Mouse (Mus musculus) kidney, adult 18-20 months (tissue): ENCODE measurements around the gene Chd1l.

ENCODE experiments used
- DNase-seq: peaks from one replicate; pipeline ENCODE4 v3.0.0; 2021

The Chd1l gene

DNA sequence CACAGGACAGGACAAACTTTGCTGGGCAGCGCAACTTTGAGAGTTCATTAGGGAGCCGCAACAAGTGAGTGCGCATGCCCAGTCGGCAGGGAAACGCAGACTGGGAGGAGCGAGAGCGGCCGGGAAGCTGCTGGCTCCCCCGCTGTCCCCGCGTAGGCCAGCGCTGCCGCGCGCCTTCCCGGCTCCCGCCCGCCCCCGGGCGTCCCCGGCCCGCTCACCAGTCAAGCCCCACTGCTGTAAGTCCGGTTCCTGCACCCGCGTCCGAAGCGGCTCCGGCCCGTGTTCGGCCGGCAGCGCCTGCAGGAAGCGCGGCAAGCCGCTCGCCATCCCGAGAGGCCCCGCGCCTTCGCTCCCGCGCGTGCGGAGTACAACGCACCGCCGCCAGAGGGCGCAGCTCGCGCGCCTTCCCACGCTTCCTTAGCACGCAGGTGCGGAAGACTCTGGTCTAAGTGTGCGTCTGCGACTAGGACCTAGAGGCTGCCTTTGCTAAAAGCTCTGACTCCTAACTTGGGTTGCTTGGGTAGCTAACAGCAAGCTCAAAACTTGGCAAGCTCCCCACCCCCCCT, at the start of gene Chd1l:
Gene Chd1l (minus strand): TSS at position 359 of the 566 bp plus-strand sequence.
- peak; percentile 96 for DNase-seq

DNA sequence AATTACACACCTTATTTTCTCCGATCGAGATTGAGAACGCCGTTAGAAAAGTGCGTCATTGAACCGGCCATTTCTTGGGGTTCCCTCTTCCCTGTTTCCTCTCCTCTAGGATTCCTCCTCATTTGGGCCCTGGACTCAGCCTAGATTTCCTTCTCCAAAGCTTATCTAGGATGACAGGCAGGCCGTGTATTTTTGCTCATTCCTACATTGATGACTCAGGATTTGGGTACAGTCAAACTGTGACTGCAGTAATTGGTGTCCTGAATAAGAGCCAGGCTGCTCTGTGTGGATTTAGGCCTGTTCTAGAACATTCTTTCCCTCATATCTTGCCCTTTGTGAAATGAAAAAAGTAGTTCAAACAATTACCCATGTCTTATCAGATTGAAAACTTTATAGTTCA, 49.7 kb upstream of the Chd1l start:
- DNase-seq: no peak

DNA sequence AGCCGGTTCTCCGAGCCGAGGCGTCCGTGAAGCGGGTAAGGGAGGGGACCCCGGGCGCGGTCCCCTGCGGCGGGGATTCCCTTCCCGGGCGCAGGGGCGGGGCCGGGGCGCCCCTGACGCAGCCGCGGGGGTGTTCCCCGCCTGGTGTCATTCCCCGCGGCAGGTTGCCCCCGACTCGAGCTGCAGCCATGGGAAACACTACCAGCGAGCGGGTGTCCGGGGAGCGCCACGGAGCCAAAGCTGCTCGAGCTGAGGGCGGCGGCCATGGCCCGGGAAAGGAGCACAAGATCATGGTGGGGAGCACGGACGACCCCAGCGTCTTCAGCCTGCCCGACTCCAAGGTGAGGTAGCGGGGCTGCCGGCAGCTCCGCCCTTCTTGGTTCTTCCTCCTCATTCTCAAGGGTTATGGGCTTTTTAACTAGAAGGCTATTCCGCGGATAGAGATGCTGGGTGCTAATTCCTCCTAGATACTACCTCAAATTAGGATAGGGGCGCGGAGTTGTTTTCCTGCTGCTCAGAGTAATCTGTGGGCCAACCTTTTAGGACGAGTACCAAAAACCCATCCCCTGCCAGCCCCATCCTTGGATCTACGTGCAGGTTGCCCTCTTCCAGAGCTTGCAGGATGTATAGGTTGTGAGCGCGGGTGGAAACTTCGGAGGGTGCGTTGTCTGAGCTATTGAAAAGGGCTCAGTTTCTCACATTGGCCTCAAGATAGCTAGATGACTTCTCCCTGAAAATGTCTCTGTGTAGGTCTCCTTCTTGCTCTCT, 48.6 kb upstream of the Chd1l start:
- DNase-seq: no peak

DNA sequence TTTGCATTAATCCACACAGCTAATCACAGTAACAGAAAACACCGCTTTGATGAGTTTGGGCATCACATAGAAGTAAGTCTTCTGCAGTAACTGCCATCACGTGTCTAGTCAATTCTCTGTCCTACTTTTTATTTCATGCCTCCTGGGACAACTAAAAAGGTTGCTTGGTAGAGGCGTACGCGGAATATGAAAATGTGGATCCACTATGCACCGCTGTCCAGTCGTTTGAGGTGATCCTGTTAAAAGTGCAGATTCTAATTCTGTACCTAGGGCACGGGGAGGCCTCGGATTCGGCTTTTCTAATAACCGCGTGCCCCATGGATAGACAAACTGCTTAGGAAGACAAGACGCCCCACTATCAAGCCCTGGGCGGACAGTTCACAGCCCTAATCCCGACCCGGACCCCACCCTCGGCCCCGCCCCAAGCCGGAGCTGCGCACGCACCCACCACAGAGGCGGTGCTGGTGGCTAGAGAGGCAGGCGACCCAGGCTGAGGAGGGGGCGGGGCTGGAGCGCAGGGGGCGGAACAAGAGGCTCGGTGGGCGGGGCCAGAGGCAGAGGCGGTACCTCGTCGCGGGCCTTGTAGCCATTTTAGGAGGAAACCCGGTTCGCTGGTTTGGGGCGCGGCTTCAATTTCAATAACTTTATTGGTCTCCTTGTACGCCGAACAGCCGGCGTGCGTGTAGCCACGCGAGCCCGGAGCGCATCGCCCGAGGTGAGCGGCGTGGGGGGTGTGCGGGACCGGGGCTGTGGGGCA, 47.8 kb upstream of the Chd1l start, which contains the start of gene Prkab2:
Gene Prkab2 (plus strand): TSS at position 539 of the 757 bp plus-strand sequence.
- DNase-seq: peak; percentile 99

DNA sequence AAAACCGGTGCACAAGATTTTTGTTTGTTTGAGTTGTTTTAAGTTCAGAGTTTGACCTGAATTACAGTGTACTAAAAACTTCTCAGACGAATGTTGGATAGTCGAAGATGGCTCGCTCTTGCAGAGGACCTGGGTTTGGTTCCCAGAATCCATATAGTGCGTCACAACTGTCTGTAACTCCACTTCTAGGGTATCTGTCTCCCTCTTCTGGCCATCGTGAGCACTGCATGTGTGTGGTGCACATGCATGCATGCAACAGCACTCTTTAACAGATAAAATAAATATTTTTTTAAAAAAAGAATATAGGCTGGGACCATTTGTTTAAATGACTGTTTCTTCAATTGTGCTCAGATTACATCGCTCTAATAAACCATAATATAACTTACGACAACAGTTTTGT, 44.9 kb upstream of the Chd1l start:
- peak; percentile 47 for DNase-seq

DNA sequence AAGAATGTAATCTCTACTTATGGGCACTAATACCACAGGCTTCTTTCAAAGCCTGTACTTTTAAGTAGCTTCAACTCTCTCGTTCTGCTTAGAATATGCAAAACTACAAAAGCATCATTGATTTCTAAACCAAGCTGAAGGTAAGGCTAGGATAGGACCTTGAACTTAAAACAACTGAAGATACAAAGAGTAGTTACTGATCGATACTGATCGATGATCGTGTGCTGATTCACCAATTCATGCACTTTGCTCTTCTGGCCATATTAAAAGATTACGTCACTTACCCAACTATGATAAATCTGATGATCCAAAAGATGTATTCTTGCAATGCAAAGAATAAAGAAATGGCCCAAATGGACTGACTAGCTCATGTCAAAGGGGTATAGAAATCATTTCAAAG, 43.8 kb upstream of the Chd1l start:
- no peak for DNase-seq

DNA sequence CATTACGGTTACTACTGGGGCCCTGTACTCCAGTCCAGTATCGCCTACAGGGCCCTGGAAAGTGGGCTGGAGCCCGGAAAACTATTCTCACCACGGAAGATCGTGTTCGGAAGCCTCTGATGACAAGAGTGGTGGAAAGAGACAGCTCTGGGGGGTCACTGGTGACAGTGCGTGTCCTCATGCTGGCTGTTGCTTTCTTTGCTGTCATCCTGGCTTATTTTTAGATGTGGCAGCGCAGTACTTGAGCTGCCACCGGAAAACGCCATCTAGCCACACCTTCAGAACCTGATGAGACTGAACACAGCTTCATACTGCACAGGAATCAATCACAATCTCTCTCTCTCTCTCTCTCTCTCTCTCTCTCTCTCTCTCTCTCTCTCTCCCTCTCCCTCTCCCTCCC, 41.6 kb upstream of the Chd1l start:
- DNase-seq: no peak

DNA sequence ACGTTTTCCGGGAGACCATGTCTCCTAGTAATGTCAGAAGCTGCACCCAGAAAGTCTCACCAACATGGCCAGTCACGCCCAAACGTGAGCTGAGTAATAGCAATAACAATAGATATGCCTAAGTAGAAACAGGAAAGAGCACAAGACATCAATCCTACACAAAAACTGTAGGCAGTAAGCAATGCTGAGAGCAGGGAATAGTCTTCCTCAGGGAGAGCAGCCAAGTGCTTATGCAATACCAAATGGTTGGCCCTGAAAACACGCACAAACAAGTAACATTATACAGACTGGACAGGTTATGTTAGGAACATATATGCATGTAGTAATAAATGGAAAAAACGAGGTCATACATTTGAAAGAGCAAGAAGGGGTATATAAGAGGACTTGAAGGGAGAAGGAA, 39.5 kb upstream of the Chd1l start:
- no peak for DNase-seq

DNA sequence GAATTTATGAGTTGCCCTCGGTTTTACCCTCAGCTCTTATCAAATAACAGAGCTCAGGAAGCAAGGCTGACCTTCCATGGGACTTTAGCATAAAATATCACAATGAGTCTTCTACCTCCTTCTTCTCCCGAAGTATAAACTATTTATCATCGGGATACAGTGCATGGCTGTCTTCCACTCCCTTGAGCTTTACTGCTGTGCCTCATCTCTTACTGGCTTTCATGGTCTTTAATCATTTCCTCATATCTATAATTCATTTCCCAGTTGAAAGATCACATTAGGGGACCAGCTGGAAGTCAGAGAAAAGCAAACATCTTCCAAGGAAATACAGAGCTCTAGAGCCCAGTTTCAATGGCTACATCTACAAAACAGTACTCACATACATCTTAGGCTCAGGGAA, 39.0 kb upstream of the Chd1l start:
- no peak for DNase-seq

DNA sequence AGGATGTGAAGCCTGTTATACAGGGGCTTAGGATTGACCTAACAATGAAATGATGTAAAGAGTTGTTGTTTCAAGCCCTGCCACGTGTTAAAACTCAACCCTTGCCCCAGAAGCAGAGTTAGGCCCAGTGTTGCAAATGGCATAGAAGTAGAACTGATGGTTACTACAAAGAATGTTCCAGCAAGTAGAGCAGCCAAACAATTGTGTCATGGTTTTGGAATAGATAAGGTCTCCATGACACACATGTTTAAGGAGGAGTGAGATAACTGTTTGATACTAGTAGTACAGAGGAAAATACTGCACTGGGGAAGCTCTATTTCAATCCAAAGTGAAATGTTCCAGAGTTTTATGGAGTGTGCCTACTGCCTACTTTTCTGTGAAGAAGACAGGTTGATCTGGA, 38.5 kb upstream of the Chd1l start:
- no peak for DNase-seq

DNA sequence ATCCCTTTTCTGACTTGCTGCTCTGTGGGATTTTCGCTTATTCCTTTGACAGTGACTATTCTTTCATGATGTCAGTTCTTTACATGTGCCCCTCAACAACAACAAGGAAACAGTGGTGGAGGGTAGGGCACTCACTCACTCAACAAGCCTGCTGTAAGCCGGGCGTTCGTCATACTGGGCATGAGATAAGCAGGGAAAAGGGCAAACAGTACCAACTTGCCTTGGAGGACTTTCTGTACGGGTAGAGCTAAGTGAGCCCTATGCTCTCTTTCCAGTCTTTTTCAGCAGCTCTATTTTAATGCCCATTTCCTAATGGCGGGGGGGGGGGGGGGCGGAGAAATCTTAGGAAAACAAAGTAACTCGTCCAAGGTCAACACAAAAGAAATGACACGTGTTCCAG, 32.0 kb upstream of the Chd1l start:
- no peak for DNase-seq

DNA sequence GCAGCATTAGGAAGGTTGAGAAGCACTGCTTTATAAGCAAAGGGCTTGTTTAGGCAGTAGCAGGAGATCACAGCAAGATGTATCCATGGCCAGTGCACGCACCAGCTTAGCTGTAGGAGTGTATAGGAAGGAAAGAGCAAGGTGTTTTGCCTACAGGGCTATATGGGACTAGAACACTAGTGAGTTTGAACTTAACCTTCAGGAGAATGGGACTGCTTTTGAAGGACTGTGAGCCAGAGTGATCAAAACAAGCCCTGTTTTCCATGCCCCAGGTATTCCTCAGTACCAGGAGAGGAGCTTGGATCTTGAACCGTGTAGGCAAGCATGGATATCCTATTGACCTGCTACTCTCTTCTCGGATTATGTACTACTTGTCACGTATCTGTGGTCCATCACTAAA, 31.4 kb upstream of the Chd1l start:
- DNase-seq: no peak

DNA sequence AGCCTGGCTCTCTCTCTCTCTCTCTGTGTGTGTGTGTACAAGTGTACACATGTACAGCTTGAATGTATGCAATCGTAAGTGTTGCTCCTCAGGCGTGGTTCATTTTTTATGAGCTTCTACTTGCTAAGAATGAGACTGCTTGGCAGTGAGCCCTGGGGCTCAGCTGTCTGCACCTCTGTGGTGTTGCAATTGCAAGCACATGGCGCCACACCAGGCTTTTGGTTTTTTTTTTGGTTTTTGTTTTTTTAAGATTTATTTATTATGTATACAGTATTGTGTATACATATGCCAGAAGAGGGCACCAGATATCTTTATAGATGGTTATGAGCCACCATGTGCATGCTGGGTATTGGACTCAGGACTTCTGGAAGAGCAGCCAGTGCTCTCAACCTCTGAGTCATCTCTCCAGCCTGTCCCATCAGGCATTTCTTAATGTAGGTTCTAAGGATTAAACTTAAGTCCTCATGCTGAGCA, 24.3 kb upstream of the Chd1l start:
- DNase-seq: no peak

DNA sequence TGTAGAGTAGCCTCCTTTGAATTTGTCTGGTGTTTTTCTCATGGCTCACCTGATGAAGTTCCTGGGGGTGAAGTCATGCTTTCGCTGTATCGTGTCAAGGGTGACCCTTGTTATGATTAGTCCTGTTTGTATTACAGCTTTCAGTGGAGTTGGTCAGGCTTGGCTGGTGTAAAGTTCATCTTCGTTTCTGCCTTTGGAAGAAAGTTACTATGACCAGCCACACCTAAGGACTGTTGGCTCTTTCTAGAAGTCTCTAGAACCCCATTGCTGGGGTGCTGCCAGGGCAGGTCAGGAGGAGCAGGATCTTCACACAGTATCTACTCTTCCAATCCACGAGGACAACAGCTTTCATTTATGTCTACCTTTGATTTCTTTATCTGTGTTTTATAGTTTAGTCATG, 23.5 kb upstream of the Chd1l start:
- no peak for DNase-seq

DNA sequence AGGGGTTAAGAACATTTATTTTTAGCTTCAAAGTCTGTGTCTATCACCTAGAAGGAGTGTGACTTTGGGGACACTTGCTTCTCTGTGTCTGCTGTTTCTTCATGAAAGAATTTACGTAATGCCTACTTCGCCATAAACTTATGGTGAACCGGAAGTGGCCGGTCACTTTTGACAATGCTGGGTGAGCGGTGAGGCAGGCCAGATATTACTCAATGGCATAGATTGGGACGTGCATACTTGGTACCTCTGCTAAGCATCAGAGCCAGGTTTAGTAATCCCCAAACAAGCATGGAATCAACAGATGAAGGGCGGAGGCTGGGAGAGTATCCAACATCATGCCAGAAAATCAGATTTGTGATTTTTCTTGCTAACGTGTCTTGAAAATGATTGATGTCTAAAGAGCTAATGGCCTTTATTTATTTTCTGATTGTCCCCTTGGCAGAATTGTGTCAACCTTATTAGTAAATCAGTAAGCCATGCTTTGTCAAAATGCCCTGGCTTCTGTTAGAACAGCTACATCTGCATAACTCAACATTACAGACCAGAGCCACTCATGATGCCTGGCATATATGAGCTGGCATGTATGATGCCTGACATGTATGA, 21.4 kb upstream of the Chd1l start:
- no peak for DNase-seq

DNA sequence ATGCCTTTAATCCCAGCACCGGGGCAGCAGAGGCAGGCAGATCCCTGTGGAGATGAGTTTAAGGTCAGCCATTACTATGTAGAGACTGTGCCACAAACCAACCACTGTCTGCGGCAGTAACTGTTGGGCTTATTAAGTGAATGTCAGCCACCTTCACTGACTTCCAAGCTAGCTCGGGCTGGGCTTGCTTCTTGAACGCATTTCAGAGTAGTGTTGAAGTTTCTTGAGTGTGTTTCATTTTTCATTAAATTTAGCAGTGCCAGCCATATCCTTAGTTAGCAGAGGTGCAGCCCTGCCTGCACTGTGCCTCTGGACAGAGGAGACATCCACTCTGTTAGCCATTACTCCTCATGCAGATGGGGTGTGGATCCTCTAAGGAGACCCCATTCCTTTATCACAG, 20.7 kb upstream of the Chd1l start:
- no peak for DNase-seq

DNA sequence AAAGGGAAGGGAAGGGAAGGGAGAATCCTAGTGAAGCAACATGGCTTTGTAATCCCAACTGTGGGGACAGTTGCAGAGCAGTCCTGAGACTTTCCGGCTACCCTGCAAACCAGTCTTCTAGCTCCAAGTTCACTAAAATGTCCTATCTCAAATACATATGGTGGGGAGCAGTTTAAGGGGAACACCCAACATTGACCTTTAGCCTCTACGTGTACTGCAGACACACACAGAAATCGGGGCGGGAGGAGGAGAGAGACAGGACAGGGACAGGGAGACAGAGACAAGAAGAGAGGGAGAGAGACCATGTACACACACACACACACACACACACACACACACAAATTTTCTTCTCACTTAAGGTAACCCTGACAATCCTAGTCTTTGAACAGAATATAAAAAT, 19.9 kb upstream of the Chd1l start:
- no peak for DNase-seq

DNA sequence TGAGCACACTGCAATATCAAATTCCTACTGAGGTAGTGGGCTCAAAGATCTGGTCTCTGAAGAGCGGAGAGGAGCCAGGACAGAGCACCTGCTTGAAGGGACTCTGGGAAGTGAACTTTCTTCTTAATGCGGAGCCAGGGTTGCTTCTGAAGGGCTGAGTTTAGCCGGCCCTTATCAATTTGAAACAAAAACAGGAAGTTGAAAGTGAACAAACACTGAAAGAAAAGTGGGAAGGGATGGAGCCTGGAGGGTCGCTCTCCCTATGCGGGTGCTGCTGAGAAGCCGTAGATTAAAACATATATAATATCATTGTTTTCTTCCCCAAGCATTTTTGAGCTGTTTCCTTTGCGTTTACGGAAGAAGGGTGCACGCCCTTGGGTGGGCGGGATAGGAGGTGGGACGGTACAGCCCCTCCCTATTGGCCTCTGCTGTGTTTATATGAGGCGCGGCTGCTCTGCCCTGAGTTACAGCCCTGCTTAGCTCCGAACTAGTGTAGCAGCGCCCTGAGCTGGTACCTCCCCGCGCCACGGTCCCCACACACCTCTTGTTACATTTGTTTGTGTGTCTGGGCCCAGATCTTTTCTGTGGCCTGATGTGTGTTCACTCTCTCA, 18.5 kb upstream of the Chd1l start, which contains the start of gene Fmo5:
Gene Fmo5 (plus strand): TSS at position 414 of the 611 bp plus-strand sequence.
- DNase-seq: peak; percentile 82

DNA sequence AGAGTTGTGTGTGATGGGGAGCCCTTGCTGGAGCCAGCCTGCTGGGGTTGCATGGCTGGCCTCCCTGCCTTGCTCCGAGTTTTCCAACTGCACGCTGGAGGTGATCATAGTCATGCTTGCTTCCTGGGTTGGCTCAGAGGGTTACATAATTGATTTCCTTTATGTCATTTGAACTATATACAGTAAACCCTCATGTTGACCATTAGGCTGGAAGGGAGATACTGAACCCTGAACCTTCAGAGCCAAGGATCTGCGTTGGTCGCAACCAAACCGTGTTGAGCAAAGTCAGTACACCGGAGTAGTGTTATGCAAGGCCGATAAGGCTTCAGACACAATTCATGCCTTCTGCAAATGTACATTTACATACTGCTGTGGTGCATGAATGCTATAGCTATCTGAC, 17.9 kb upstream of the Chd1l start:
- DNase-seq: peak; percentile 31

DNA sequence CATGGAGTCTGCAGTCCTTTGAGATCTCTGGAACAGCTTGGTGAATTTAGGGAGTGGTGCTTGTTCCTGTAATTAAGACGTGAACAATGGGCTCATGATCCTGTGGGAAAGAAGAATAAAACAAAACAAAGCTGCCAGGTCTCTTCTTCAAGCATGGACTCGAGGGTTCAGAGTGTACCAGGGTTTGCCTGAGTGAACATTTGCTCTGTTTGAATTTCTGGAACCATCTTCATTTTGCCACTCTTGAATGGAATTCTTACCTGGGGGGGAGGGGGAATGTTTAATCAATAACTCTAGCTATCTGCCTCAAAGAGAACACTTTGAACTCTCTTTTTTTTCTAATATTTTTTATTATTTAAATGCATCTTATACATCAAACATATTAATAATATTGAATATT, 14.6 kb upstream of the Chd1l start:
- no peak for DNase-seq

DNA sequence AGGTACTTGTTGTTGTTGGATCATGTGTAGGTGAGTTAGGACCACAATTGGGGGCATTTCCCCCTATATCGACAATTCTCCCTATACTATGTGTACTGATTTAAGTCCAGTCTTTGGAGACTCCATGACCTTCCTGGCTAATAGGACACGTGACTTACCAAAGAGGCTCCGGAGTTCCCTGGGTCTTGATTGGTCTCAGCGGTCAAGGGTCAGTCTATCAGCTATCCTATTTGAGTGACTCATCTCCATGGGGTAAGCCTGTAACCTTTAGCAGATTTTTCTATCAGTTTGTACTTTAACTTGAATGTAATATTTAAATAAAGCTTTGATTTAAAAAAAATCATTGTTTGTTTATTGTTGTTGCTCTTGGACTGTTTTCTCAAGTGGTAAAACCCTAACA, 10.7 kb upstream of the Chd1l start:
- no peak for DNase-seq

DNA sequence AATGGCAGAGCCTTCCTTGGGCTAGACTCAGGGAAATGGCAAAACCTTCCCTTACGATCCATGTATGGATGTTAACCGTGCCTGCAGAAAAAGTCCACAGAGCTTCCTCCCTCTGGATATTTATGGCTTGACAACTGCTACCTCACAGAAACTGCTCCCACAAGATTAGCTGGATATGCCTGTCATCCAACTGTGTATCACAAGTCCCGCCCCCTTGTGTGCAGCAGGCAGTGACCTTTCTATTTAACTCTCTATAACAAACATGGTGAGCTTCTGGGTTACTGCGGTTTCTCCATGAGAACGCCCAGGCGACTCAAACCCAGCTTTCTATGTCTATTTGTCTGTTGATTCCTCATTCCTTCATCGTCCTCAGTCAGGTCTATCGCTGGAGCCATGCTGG, 7.9 kb upstream of the Chd1l start:
- DNase-seq: no peak
